Comparison of ENCODE assay signal across 18 mouse cellular contexts in genomic region chr4:72562909-72563676, GRCm38 (mm10).
DNase-seq lines count a peak whose midpoint lies in the region; ATAC-seq and TF ChIP-seq lines count a peak whose summit lies in the region.
"Had no signal": no experiment of that assay in that cellular context is flagged by ENCODE, and none has a peak within 500 bp of the region (broad histone marks: within the 10 kb centered on the region; RNA-seq: fewer than 3 reads in every experiment).

No protein-coding gene starts in this region.

- H3K9me3 ChIP-seq in kidney, postnatal 0 days (replicated peaks; ENCODE audit: low read length) = no peaks in the 10 kb centered on the region
- no peaks in the 10 kb centered on the region for H3K9me3 ChIP-seq in neural tube, embryonic 13.5 days
- no peaks in the 10 kb centered on the region for H3K9me3 ChIP-seq in midbrain, embryonic 14.5 days (ENCODE audit: control insufficient read depth, low read length)
- H3K9me3 ChIP-seq: heart, embryonic 13.5 days; limb, embryonic 12.5 days; liver, embryonic 15.5 days; stomach, embryonic 15.5 days had no signal

- no peak for TF ChIP-seq CTCF in kidney, postnatal 0 days (IDR thresholded peaks at IDR 0.05; ENCODE audit: low read depth)

- no peaks in the 10 kb centered on the region for H3K36me3 ChIP-seq in kidney, postnatal 0 days (ENCODE audit: insufficient read depth, low read length)
- no peaks in the 10 kb centered on the region for H3K36me3 ChIP-seq in neural tube, embryonic 13.5 days
- no peaks in the 10 kb centered on the region for H3K36me3 ChIP-seq in midbrain, embryonic 14.5 days (ENCODE audit: control insufficient read depth, insufficient read depth, low read length)
- H3K36me3 ChIP-seq: heart, embryonic 13.5 days; limb, embryonic 12.5 days; liver, embryonic 15.5 days; stomach, embryonic 15.5 days had no signal

- H3K4me1 ChIP-seq in kidney, postnatal 0 days (replicated peaks; ENCODE audit: insufficient read depth, low read length) = no peaks in the 10 kb centered on the region
- H3K4me1 ChIP-seq in neural tube, embryonic 13.5 days (replicated peaks) = no peaks in the 10 kb centered on the region
- no peaks in the 10 kb centered on the region for H3K4me1 ChIP-seq in midbrain, embryonic 14.5 days (ENCODE audit: control insufficient read depth, insufficient read depth, low read length)
- H3K4me1 ChIP-seq: heart, embryonic 13.5 days; liver, embryonic 15.5 days; stomach, embryonic 15.5 days had no signal

- 16% methylated on average over 4 of the region's 4 CpGs for WGBS in kidney, postnatal 0 days
- WGBS in neural tube, embryonic 13.5 days = 15% methylated on average over 4 of the region's 4 CpGs
- 20% methylated on average over 4 of the region's 4 CpGs for WGBS in midbrain, embryonic 14.5 days

- no peak overlapping the region for H3K4me3 ChIP-seq in kidney, postnatal 0 days (replicated peaks; ENCODE audit: low read depth, low read length)
- no peak overlapping the region for H3K4me3 ChIP-seq in neural tube, embryonic 13.5 days
- no peak overlapping the region for H3K4me3 ChIP-seq in midbrain, embryonic 14.5 days (replicated peaks; ENCODE audit: low read depth, low read length)
- H3K4me3 ChIP-seq: heart, embryonic 13.5 days; limb, embryonic 12.5 days; liver, embryonic 15.5 days; stomach, embryonic 15.5 days had no signal

- H3K9ac ChIP-seq in kidney, postnatal 0 days (ENCODE audit: low read depth, low read length) = no peak overlapping the region
- H3K9ac ChIP-seq in neural tube, embryonic 13.5 days = no peak overlapping the region
- H3K9ac ChIP-seq in midbrain, embryonic 14.5 days (replicated peaks; ENCODE audit: low read length) = no peak overlapping the region
- H3K9ac ChIP-seq: heart, embryonic 13.5 days; limb, embryonic 12.5 days; liver, embryonic 15.5 days; stomach, embryonic 15.5 days had no signal

- H3K27ac ChIP-seq in kidney, postnatal 0 days = no peak overlapping the region
- H3K27ac ChIP-seq in neural tube, embryonic 13.5 days (replicated peaks) = no peak overlapping the region
- no peak overlapping the region for H3K27ac ChIP-seq in midbrain, embryonic 14.5 days (replicated peaks; ENCODE audit: low read depth, low read length)
- H3K27ac ChIP-seq: heart, embryonic 13.5 days; limb, embryonic 12.5 days; liver, embryonic 15.5 days; stomach, embryonic 15.5 days had no signal

- DNase-seq in kidney, postnatal 0 days (ENCODE audit: low spot score) = peak; percentile 3
- DNase-seq in kidney, adult 9 months = no peak
- no peak for DNase-seq in neural tube, embryonic 10.5 days (ENCODE audit: extremely low spot score, low spot score)
- DNase-seq in midbrain, embryonic 14.5 days = peak; percentile 18
- no peak for DNase-seq in c-Kit-positive CD71-positive TER-119-positive erythroid progenitor cells, embryonic 14.5 days (ENCODE audit: low spot score)
- no peak for DNase-seq in gastrocnemius, postnatal 4 days (ENCODE audit: low spot score in 2 of 2)
- DNase-seq: adrenal gland, postnatal 25 days; cerebellum, postnatal 10 days; embryo, embryonic 11 days; heart, postnatal 4 days; kidney, adult 8-10 months; layer of hippocampus, postnatal 36 days; right cerebral cortex, postnatal 14 days had no signal

- no peaks in the 10 kb centered on the region for H3K27me3 ChIP-seq in kidney, postnatal 0 days (ENCODE audit: insufficient read depth, low read length)
- H3K27me3 ChIP-seq in neural tube, embryonic 13.5 days = peaks cover 7% of the 10 kb centered on the region; the same call in 1 of the 2 replicates
- no peaks in the 10 kb centered on the region for H3K27me3 ChIP-seq in midbrain, embryonic 14.5 days (ENCODE audit: control insufficient read depth, insufficient read depth, low read length)
- H3K27me3 ChIP-seq: heart, embryonic 13.5 days; limb, embryonic 12.5 days; liver, embryonic 15.5 days; stomach, embryonic 15.5 days had no signal

- no peak for ATAC-seq in kidney, postnatal 0 days (replicated peaks; ENCODE audit: low FRiP score, low read depth)
- peak; percentile 43; the same call in 1 of the 2 replicates for ATAC-seq in neural tube, embryonic 13.5 days (ENCODE audit: low read depth)
- ATAC-seq in midbrain, embryonic 14.5 days (ENCODE audit: low FRiP score, low TSS enrichment) = no peak; the same call in 1 of the 2 replicates

- H3K4me2 ChIP-seq in kidney, postnatal 0 days (ENCODE audit: low read length) = no peak overlapping the region
- H3K4me2 ChIP-seq in neural tube, embryonic 13.5 days = no peak overlapping the region
- H3K4me2 ChIP-seq in midbrain, embryonic 14.5 days (ENCODE audit: low read length) = no peak overlapping the region
- H3K4me2 ChIP-seq: heart, embryonic 13.5 days; limb, embryonic 12.5 days; liver, embryonic 15.5 days; stomach, embryonic 15.5 days had no signal

Comparison
In these comparisons a context has a peak if more than half of its experiments do, and no peak if none do; other contexts are left out.
1. DNase-seq: peak in kidney, postnatal 0 days (single experiment) and midbrain, embryonic 14.5 days (single experiment); none in kidney, adult 9 months (single experiment), neural tube, embryonic 10.5 days (single experiment), c-Kit-positive CD71-positive TER-119-positive erythroid progenitor cells, embryonic 14.5 days (single experiment) and gastrocnemius, postnatal 4 days (0 of 2).